Mouse (Mus musculus): ENCODE data around the gene Ap1s1. TPM values are rescaled to one million over a fixed set of nuclear protein-coding genes. Genes with fewer than 3 reads are reported as not detected.

The Ap1s1 gene
- polyA plus RNA-seq, 1 experiment from 2014 or later = 119 TPM

DNA sequence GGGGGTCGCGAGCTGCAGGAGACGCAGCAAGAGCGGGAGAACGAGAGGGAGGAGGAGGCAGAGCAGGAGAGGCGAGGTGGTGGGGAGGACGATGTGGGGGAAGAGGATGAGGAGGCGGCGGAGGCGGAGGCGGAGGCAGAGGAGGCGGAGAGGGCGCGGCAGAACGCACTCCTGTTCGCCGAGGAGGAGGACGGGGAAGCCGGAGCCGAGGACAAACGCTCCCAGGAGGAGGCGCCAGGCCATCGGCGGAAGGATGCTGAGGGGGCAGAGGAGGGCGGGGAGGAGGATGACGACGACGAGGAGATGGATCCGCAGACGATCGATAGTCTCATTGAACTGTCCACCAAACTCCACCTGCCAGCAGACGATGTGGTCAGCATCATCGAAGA, 13.9 kb downstream of the Ap1s1 start:
- Histone ChIP-seq H3K4me2 (peak overlapping the region; percentile 82), H3K9ac (0 out of 2 replicates have a peak overlapping the region, but pooled peaks have one; percentile 12)
- ATAC-seq = no peak

DNA sequence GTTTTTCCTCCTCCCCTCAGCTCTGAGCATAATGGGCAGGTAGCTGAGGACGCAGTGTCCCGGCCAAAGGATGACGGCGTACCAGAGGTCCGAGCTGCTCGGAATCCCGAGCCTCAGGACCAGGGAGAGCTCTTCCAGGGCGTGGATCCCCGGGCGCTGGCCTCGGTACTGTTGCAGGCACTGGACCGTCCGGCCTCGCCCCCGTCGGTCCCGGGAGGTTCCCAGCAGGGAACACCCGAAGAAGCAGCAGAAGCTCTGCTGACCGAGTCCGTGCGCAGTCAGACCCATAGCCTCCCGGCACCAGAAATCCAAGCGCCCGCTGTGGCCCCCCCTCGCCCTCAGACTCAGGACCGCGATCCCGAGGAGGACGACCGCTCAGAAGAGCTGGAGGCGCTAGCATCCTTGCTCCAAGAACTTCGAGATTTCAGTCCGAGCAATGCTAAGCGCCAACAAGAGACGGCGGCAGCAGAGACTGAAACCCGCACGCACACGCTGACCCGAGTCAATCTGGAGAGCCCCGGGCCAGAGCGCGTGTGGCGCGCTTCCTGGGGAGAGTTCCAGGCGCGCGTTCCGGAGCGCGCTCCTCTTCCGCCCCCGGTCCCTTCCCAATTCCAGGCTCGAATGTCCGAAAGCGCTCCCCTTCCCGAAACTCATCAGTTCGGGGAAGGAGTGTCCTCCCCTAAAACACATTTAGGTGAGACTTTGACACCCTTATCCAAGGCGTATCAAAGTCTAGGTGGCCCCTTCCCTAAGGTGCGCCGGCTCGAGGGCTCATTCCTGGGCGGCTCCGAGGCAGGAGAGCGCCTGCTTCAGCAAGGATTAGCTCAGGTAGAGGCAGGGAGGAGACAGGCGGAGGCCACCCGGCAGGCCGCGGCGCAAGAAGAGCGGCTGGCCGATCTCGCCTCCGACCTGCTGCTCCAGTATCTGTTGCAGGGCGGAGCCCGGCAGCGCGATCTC, 14.6 kb downstream of the Ap1s1 start:
- no peak overlapping the region for H3K9ac ChIP-seq
- WGBS (ENCODE audit: insufficient replicate concordance) = 2% methylated on average over 78 of the region's 78 CpGs
- ATAC-seq = no peak

More for the DNA sequence above, 13.9 kb downstream of the Ap1s1 start:
- Histone ChIP-seq H3K9me3 (replicated peaks) (no peaks in the 10 kb centered on the region), H3K27ac (no peak overlapping the region), H3K27me3 (replicated peaks) (peaks cover 65% of the 10 kb centered on the region), H3K4me1 (peaks cover 46% of the 10 kb centered on the region), H3K4me3 (peak overlapping the region; percentile 58), H3K36me3 (peaks cover 18% of the 10 kb centered on the region)
- under 1% methylated on average over 30 of the region's 33 CpGs for WGBS (ENCODE audit: insufficient replicate concordance)

DNA sequence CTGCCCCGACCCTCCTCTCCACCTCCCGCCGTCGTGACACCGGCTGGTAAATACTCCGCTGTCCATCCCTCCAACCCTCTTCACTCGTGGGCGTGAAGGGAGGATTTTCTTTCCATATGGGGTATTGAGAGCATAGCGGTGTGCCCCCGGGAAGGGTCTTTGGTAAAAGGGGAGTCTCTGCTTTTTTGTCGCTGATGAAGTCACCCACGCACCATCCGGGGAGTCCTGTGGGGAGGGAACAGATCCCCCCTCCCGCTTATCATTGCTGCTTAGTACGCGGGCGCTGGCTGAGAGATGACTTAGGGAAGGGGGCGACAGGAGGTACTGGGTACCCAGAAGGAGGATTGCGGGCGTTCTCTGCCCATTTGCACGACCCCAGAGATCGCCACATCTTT, 15.5 kb downstream of the Ap1s1 start:
- no peaks in the 10 kb centered on the region for H3K9me3 ChIP-seq (replicated peaks)
- no peak overlapping the region for H3K27ac ChIP-seq
- peaks cover 48% of the 10 kb centered on the region for H3K4me1 ChIP-seq
- peak overlapping the region; percentile 71 for H3K4me2 ChIP-seq
- WGBS (ENCODE audit: insufficient replicate concordance) = 13% methylated on average over 22 of the region's 22 CpGs
- H3K36me3 ChIP-seq = peaks cover 2% of the 10 kb centered on the region; the same call in 1 of the 2 replicates
- no peak for ATAC-seq
- H3K27me3 ChIP-seq (replicated peaks) = peaks cover 81% of the 10 kb centered on the region
- peak overlapping the region; percentile 38 for H3K4me3 ChIP-seq
- no peak overlapping the region for H3K9ac ChIP-seq

More for the DNA sequence above, 14.6 kb downstream of the Ap1s1 start:
- H3K27me3 ChIP-seq (replicated peaks) = peaks cover 71% of the 10 kb centered on the region
- H3K27ac ChIP-seq = no peak overlapping the region
- peaks cover 11% of the 10 kb centered on the region for H3K36me3 ChIP-seq
- peak overlapping the region; percentile 58 for H3K4me3 ChIP-seq
- H3K4me1 ChIP-seq = peaks cover 46% of the 10 kb centered on the region
- no peaks in the 10 kb centered on the region for H3K9me3 ChIP-seq (replicated peaks)
- H3K4me2 ChIP-seq = peak overlapping the region; percentile 82

DNA sequence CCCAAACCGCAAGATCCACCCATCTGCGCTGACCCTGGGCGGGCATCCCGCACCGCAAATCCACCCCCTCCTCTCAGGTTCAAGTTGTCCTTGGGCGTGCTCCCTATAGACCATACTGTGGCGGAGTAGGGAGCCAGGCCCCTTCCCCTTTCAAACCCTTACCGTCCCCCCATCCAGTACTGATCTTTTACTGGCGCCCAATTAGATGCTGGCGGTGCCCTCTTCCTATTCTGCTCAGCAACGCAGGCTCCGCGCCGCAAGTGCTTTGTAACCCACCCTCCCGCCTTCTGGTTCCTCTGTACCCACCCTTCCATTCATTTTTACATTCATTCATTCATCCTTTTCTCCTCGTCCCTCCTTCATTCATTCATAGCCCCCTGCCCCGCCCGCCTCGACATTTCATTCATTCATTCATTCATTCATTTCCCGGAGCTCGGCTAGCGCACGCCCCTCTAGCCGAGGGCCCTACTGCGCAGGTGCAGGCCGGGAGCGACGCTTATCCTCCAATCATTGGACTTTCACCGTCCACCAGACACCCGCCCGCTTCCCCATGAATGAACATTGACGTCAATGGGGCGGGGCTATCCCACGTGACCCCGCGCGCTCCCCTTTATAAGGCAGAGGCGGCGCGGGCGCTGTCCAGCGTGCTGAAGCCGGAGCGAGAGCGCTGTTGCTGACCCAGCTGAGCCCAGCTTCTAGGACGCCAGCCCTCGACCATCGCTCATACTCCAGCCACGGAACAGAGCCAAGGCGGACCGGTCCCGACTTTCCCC, 16.1 kb downstream of the Ap1s1 start:
- peak overlapping the region; percentile 71 for H3K4me2 ChIP-seq
- H3K4me1 ChIP-seq = peaks cover 54% of the 10 kb centered on the region
- H3K36me3 ChIP-seq = no peaks in the 10 kb centered on the region
- peaks cover 87% of the 10 kb centered on the region for H3K27me3 ChIP-seq (replicated peaks)
- peak; percentile 57 for ATAC-seq
- peak overlapping the region; percentile 30; the same call in 1 of the 2 replicates for H3K9ac ChIP-seq
- no peaks in the 10 kb centered on the region for H3K9me3 ChIP-seq (replicated peaks)
- no peak overlapping the region for H3K27ac ChIP-seq
- peak overlapping the region; percentile 38 for H3K4me3 ChIP-seq
- 3% methylated on average over 52 of the region's 52 CpGs for WGBS (ENCODE audit: insufficient replicate concordance)

DNA sequence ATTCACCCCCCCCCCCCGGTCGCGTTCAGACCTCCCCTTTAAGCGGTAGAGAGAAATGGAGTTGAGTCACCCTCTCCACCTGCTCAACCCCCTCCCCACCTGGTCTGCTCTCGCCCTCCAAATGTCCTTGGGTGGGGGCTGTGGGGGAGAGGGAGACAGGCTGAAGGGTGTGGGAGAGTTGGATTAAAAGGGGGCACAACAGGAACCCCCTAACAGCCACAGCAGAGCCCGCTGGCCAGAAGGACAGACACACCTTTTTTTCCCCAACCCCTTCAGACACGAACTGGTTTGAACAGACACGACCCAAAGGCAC, 16.7 kb downstream of the Ap1s1 start:
- Histone ChIP-seq H3K9me3 (replicated peaks) (no peaks in the 10 kb centered on the region), H3K27ac (no peak overlapping the region), H3K4me1 (peaks cover 54% of the 10 kb centered on the region), H3K9ac (no peak overlapping the region), H3K4me3 (peak overlapping the region; percentile 38), H3K27me3 (replicated peaks) (peaks cover 90% of the 10 kb centered on the region), H3K4me2 (peak overlapping the region; percentile 71), H3K36me3 (no peaks in the 10 kb centered on the region)
- ATAC-seq = no peak
- WGBS (ENCODE audit: insufficient replicate concordance) = 2% methylated on average over 8 of the region's 8 CpGs

DNA sequence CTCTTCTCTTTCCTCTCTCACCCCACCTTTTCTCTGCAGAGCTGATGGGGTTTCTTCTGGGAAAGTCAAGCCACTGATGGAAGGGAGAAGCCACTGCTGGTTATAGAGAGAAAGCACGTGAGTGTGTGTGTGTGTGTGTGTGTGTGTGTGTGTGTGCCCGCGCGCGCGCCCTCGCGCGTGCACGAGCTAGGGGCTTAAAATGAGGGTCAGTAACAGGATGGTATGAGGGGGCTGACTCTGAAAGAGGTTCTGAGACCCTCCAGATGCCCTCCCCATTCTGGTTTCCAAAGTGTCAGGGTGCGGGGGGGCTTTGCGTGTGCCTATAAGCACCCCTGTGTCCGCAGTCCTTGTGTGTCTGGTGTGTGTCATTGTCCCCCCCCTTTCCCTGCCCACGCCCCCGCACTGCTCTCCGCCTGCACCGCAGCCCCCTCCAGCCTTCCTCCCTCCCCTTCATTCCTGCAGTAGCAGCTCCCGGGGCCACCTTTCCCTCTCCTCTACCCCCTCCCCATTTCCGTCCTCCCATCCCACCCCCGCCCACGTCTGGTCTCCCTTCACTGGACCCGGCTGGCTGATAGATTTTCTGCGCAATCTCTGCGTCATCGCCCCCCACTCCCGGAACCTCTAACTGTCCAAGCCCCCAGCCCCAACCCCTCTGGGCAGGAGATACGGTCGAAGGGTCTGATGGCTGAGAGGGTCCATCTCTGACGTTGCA, 17.2 kb downstream of the Ap1s1 start:
- Histone ChIP-seq H3K4me1 (peaks cover 54% of the 10 kb centered on the region), H3K27ac (no peak overlapping the region), H3K4me2 (peak overlapping the region; percentile 71; the same call in 1 of the 2 replicates), H3K9me3 (replicated peaks) (no peaks in the 10 kb centered on the region), H3K27me3 (replicated peaks) (peaks cover 90% of the 10 kb centered on the region), H3K36me3 (no peaks in the 10 kb centered on the region), H3K9ac (no peak overlapping the region), H3K4me3 (no peak overlapping the region)
- 10% methylated on average over 29 of the region's 29 CpGs for WGBS (ENCODE audit: insufficient replicate concordance)
- no peak for ATAC-seq

DNA sequence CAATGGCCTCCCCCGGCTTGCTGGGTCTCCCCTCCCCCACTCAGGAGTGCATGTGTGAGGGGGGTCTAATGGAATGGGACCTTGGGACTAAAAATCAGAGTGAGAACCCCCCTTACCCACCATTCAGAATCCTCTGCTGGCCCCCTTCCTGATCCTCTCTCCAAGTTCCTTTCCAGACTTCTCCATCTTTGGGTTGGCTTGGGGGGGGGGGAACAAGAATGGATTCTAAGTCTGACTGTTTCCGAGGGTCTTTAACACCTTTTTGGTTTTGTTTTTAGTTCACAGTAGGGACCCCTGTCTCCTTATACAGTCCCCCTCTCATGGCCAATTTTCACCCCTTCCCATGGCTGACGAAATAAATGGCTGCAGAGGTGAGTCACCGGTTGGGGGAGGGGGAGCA, 19.8 kb downstream of the Ap1s1 start, which contains the start of gene Vgf:
Vgf (plus strand) TSS at position 301 of the 400 bp plus-strand sequence.
- Histone ChIP-seq H3K9me3 (replicated peaks) (no peaks in the 10 kb centered on the region), H3K4me1 (peaks cover 29% of the 10 kb centered on the region), H3K9ac (no peak within 1 kb of the TSS), H3K36me3 (no peaks in the 10 kb centered on the region), H3K27me3 (replicated peaks) (peaks cover 94% of the 10 kb centered on the region), H3K4me3 (no peak within 1 kb of the TSS), H3K27ac (no peak within 1 kb of the TSS), H3K4me2 (no peak within 1 kb of the TSS)
- WGBS (ENCODE audit: insufficient replicate concordance) = 9% methylated on average over 4 of the region's 4 CpGs
- ATAC-seq = no peak

DNA sequence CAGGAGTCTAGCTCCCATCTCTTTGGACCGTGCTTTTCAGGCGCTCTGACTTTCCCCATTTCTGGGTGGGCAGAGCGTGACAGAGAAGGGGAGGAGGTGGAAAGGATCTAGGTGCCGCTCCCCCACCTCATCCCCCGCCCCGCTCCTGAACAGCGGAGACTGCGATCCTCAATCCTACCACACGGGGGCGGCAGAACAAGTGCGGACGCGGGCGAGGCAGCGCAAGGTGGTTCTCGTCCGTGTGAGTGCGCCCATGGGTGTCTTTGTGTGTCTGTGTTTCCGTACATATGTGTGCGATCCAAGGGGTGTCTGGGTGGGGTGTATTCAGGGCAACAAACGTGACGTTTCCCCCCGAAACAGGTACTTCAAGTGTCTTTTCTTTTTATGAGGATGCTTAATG, 20.8 kb downstream of the Ap1s1 start:
- ATAC-seq = no peak
- peaks cover 19% of the 10 kb centered on the region for H3K4me1 ChIP-seq
- no peaks in the 10 kb centered on the region for H3K36me3 ChIP-seq
- H3K9me3 ChIP-seq (replicated peaks) = no peaks in the 10 kb centered on the region
- peaks cover 85% of the 10 kb centered on the region for H3K27me3 ChIP-seq (replicated peaks)
- no peak overlapping the region for H3K9ac ChIP-seq
- H3K27ac ChIP-seq = no peak overlapping the region
- no peak overlapping the region for H3K4me2 ChIP-seq
- WGBS (ENCODE audit: insufficient replicate concordance) = under 1% methylated on average over 23 of the region's 23 CpGs
- no peak overlapping the region for H3K4me3 ChIP-seq

DNA sequence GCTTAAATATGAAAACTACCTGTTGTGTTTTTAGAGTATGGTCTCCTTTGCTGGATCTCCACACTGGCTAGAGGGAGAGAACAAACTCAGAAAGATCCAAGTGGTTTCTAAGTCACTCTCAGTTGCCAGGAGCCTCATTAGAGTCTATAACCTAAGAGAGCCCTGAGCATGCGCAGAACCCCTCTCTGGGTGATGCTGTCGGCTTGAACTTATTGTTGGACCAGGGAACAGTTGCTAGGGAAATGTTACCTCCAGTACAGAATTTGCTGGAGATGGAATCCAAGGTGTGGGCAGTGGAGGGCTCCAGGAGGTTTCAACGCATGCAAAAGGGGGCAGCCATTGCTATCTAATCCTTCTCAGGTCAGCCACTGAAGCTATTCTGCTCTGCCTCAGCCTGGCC, 21.6 kb downstream of the Ap1s1 start:
- Histone ChIP-seq H3K9ac (no peak overlapping the region), H3K4me2 (no peak overlapping the region), H3K27ac (no peak overlapping the region), H3K27me3 (replicated peaks) (peaks cover 77% of the 10 kb centered on the region), H3K4me3 (no peak overlapping the region), H3K36me3 (no peaks in the 10 kb centered on the region), H3K4me1 (peaks cover 12% of the 10 kb centered on the region), H3K9me3 (replicated peaks) (no peaks in the 10 kb centered on the region)
- ATAC-seq = no peak
- 52% methylated on average over 3 of the region's 3 CpGs for WGBS (ENCODE audit: insufficient replicate concordance)

DNA sequence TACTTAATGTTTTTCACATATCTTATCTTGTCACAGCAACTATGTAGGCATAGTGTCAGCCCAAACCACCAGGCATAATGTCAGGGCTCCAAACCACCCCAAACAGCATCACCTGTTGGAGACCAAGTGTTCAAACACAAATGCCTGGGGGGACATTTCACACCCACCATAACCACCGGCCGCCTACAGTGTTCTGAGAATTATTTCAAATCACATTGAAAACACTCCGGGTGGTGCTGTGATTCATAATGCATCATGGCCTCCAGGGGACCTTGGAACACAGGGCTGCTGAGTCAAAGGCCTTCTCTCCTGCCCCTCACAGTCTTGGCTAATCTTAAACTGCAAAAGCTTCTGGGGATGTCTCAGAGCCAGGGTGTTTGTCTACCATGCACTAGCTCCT, 30.0 kb downstream of the Ap1s1 start:
- ATAC-seq = no peak
- H3K27me3 ChIP-seq (replicated peaks) = peaks cover 7% of the 10 kb centered on the region; the same call in 1 of the 2 replicates
- no peaks in the 10 kb centered on the region for H3K4me1 ChIP-seq
- no peak overlapping the region for H3K9ac ChIP-seq
- WGBS (ENCODE audit: insufficient replicate concordance) = 70% methylated on average over 3 of the region's 3 CpGs
- H3K4me3 ChIP-seq = no peak overlapping the region
- H3K4me2 ChIP-seq = no peak overlapping the region
- H3K27ac ChIP-seq = no peak overlapping the region
- peaks cover 7% of the 10 kb centered on the region for H3K9me3 ChIP-seq (replicated peaks)
- no peaks in the 10 kb centered on the region for H3K36me3 ChIP-seq

DNA sequence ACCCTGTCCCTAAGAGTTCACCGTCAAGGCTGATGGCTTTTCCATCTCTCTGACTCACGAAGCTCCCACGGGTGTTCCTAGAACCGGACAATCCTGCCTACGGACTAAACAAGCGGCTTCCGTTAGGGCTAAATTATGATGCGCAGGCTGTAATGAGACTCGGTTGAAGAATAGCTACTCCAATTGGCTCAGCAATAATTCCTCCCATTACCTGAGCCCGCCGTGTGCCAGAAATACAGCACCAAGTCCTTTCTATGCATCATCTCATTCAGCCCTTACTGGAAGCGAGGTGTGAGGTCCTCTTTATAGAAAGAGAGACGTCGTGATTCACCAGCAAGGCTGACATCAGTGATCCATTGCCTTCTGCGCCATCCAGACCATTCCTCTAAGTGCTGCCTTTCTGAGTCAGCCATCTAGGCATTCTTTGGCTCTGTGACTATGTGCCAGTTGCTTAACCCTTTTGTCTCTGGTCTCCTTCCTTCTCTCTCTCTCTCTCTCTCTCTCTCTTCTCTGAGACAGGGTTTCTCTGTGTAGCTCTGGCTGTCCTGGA, 33.5 kb downstream of the Ap1s1 start:
- ATAC-seq = no peak
- H3K4me3 ChIP-seq = no peak overlapping the region
- no peaks in the 10 kb centered on the region for H3K4me1 ChIP-seq
- H3K9ac ChIP-seq = no peak overlapping the region
- 63% methylated on average over 15 of the region's 15 CpGs for WGBS (ENCODE audit: insufficient replicate concordance)
- no peak overlapping the region for H3K4me2 ChIP-seq
- peaks cover 14% of the 10 kb centered on the region for H3K27me3 ChIP-seq (replicated peaks)
- peaks cover 7% of the 10 kb centered on the region for H3K9me3 ChIP-seq (replicated peaks)
- H3K27ac ChIP-seq = no peak overlapping the region
- no peaks in the 10 kb centered on the region for H3K36me3 ChIP-seq

All from liver, embryonic 12.5 days (tissue).